Mouse (Mus musculus) erythroblast, adult 5-6 weeks (primary cell): Measurements from ENCODE around the gene Cfc1. TPM values are rescaled to one million over a fixed set of nuclear protein-coding genes. Genes with fewer than 3 reads are reported as not detected.
A peak's percentile ranks its signal among the peaks of the same experiment; 100 is the strongest.
"Not testable (repeated sequence)": the region's sequence is repeated elsewhere in the genome, so short reads cannot be mapped to it uniquely, and the experiment has no call there.

ENCODE experiments used
- ATAC-seq: replicated peaks from 2 replicates; pipeline ENCODE4 v1.8.0; 2016; ENCODE audit warnings: moderate number of reproducible peaks, mild to moderate bottlenecking, moderate TSS enrichment, inconsistent platforms; ENCODE audit not compliant: poor library complexity, low FRiP score, severe bottlenecking
- total RNA-seq, 2 experiments: library from RNA; stranded (forward) in 1 of 2; stranded (reverse) in 1 of 2; fragments of 150-400 nt in 1 of 2; fragments of 200-764, 138-1000 nt in 1 of 2; gene quantifications; 2 replicates each; pipeline versions ENCODE4 v1.2.3 to v1.2.4; 2015 to 2017; ENCODE audit warnings: low replicate concordance in 2 of 2

Cfc1 gene
- total RNA-seq (2015; ENCODE audit: low replicate concordance), result not detected in 2 replicates
- not detected in 2 replicates for total RNA-seq (2017; ENCODE audit: low replicate concordance)

DNA sequence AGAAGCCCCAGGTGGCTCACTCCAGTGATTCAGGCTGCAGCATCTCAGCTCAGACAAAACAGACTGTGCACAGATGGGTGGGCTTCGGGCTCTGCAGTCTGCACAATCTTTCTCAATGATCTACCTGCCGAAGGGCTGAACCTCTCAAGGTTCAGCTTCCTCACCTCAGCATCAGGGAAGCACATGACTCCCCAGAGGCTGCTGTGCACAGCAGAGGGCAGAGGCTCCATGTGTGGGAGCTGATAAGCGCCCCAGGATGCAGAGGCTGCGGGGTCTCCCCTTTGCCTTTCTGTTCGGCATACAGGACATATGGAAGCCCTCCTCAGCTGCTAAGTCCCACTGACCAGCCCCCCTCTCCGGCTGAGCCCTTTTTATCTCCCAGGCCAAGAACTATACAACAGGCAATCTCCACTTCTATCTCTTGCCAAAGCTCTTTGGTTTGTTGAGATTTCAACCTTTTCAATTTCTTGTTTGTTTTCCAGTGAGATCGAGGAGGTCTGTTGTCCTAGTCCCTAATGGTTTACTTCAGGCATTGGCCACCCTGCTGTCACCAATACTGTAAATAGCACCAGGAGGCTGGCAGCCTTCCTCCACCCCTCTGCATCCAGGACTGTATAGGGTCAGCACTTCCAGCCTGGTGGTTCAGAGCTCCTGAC, at the start of gene Cfc1:
Gene Cfc1 (plus strand): TSS at position 606 of the 656 bp plus-strand sequence.
- ATAC-seq, result not testable (repeated sequence)

DNA sequence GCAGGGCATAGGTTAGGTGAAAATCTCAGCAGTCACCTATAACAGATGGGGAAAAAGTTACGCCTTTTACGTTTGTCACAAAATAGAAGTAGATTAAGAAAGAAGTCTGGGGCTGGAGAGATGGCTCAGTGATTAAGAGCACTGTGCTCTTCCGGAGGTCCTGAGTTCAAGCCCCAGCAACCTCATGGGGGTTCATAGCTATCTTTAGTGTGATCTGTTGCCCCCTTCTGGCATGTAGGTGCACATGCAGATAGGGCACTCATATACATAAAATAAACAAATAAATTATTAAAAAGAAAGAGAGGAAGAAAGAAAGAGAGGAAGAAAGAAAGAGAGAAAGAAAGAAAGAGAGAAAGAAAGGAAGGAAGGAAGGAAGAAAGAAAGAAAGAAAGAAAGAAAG, 48.1 kb upstream of the Cfc1 start:
- no peak for ATAC-seq

DNA sequence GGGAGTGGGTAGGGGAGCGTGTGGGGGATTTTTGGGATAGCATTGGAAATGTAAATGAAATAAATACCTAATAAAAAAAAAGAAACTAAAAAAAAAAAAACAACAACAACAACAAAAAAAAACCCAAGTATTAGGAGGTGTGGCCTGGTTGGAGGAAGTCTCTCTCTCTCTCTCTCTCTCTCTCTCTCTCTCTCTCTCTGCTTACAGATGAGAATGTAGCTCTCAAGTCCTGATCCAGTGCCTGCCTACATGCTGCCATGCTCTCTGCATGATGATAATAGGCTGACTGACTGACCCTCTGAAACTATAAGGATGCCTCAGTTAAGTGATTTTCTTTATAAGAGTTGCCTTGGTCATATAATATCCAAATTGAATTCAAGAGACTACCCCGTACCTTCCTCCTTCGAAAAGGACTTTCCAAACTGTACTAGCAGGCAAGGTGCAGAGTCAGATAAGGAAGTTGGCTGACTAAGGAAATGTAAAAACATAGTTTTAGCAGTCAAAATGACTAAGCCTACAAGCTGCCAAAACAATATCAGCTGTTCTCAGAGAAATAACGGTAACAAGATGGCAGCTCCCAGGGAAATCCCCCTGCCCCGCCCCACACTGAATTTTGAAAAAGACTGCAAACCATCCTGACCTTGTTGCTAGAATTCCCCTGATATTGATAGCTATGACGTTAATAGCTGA, 45.5 kb upstream of the Cfc1 start:
- ATAC-seq, result peak; percentile 68

DNA sequence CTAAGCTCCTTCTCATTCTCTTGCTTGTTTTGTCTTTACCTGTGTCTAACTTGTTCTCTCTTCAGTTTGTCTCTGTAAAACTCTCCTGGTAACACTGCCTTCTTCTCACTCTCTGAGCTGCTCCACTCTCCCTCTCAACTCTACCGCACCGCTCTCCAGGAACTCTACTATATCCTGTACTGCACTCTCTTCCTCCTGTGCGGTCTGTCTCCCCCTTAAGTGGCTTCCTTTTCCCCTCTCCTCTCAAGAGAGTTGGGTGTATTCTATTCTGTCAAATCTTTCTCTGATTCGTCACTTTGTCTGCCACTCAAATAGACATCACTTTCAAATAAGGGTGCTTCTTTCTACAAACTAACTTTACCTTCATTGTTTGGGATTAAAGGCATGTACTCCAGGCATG, 44.0 kb upstream of the Cfc1 start:
- ATAC-seq, result no peak

DNA sequence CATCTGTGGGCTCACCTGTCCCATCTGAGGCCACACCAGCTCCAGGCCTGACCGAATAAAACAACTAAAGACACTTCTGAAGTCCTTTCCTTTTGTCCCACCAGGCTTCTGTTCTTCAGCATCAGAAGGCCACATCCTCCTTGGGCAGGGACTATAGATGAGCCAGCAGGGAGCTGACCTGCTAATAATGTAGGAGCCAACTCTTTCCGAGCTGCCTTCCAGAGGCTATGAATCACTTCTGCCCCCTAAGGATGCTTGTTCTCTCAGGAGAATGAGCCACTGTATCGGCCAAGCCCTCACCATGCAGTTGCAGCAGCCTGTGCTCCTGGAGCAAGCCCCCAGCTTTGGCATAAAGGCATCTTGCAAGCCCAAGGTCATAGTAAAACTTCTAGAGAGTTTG, 32.5 kb upstream of the Cfc1 start:
- ATAC-seq, result no peak

DNA sequence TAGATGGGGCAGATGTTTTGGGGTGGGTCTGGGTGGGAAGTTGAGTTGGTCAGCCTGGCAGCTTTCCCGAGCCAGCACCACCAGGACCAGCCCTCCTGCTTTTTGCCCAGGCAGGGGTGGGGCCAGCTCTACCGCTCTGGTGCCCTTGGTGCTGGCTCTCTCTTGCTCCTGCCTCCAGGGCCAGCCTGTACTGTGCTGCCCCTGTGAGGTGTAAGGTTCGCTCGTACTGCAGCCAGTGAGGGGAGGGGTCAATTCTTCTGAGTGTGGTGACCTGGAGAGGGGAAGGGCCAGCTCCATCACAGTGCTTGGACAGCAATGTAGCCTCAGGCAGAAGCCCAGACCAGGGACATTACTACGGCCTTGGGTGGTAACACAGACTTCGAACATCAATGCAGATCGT, 30.1 kb upstream of the Cfc1 start:
- no peak for ATAC-seq

DNA sequence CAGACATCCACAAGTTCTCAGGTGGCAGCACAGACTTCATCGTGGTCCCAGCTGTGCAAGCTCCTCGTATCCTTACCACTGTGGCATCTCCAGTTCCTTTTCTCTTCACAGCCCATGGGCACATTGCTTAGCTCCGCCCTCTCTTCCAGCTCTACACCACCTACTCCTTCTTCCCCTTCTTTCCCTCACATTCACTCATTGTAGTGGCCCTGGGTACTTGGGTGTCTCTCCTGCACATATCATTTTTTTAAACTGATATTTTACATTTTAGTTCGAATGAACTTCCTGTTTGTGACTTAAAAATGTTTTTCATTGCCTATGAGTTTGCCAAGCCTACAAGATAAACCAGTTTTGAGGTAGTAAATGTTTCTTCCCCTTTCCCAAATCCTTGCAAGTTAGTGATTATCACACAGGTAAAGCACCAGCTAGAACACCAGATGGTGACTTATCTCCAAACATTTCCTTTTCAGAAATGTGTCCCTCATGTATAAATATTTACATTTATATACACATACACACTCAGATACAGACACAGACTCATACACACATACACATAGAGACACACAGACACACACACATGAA, 29.4 kb upstream of the Cfc1 start:
- no peak for ATAC-seq

DNA sequence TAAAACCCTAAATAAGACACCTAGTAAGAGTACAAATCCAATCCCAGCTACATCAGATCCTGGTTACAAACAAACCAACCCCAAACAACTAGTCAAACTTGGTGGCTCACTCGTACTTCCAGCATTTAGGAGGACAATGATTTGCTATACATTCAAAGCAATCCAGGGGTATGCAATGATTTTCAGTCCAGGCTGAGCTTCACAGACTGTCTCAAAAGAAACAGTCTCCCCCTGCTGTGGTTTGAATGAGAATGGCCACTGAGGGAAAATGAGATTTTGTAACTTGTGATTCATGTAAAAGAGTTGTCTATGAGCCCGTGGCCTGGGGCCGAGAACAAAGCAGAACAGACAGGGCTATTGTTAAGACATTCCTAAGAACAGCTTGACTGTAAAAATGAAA, 27.5 kb upstream of the Cfc1 start:
- ATAC-seq, result no peak

DNA sequence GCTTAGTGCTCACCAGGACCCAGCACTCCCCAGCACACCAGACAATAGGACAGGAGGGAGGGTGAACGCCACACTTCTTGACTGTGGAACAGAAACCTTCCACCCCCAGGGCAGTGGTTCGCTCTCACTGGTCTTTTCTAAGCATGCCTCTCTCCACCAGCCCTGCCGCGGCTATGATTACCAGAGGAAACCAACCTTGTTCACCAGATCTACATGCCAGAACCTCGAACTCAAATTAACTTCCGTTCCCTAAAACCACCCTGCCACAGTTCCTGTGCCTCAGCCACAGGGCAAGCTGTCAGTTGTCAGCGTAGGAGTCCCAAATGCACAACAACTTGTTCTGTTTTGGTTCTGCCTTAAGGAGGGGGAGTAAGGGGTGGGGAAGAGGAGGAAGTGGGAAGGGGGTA, 24.9 kb upstream of the Cfc1 start:
- no peak for ATAC-seq

DNA sequence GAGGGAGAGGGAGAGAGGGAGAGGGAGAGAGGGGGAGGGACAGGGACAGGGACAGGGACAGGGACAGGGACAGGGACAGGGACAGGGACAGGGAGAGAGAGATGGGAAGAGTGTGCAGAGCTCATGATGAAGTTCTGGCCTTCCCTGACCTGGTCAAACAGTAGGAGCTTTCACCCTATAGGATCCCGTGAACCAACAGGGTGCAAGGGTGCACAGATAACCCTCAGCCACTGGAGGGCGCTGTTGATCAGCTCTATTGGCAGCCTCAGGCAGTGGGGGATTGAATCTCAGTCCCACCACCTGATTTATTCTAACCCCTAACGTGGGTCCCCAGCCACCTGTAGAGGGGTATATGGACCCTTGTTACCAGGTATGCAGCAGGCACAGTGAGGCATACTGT, 24.4 kb upstream of the Cfc1 start:
- ATAC-seq, result peak; percentile 82

DNA sequence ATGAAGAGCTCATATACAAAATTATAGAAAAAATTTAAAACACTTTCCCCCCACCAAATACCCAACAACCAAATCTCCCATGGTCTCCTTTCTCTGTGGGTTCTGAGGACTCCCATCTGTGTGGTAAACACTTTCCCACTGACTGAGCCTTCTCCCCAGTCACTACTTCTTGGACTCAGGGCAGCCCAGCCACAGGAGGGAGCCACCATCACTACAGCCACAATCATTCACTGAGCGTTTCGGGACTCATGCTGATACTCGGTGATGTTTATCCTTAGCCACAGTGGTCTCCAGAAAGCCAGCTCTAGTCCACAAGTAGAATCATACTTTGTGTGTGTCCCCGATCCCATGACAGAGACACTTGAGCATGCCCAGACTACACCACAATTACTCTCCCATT, 22.4 kb upstream of the Cfc1 start:
- no peak for ATAC-seq

DNA sequence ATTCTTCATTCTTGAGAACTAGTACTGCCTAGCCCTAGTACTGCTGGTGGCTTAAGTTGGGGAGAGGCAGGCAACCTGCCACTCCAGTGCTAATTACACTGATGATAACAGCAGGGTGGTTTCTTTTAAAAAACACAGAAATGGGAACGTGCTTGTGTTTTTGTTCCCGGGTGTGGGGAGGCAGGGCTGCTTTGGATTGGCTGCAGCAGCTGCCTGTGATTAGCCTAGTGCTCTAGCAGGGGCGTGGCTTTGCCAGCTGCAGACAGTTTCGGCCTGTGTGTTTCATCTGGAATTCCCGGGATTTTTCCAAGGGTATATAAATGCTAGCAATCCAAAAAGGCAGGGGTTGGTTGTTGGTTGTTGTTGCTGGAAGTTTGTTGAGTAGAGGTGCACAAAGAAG, 18.9 kb upstream of the Cfc1 start:
- ATAC-seq, result no peak

DNA sequence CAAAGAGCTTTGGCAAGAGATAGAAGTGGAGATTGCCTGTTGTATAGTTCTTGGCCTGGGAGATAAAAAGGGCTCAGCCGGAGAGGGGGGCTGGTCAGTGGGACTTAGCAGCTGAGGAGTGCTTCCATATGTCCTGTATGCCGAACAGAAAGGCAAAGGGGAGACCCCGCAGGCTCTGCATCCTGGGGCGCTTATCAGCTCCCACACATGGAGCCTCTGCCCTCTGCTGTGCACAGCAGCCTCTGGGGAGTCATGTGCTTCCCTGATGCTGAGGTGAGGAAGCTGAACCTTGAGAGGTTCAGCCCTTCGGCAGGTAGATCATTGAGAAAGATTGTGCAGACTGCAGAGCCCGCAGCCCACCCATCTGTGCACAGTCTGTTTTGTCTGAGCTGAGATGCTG, 18.2 kb upstream of the Cfc1 start:
- ATAC-seq, result not testable (repeated sequence)

DNA sequence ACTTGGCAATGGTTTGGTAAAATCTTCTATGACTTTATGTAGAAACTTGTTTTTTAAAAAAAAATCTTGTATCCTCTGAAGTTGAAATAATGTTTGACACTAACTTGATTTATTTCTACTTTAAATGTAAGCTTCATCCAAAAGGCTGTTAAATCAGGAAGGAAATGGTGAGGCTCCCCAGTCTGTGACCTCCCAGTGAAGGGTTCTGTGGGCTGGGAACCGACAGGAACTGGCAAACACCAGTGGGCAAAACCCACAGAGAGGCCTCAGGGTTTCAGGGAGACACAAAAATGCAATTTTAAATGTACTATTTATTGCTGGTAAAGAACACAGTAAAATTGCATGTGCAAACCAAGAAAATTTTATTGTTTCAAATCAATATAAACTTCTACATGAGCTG, 17.7 kb upstream of the Cfc1 start:
- not testable (repeated sequence) for ATAC-seq

DNA sequence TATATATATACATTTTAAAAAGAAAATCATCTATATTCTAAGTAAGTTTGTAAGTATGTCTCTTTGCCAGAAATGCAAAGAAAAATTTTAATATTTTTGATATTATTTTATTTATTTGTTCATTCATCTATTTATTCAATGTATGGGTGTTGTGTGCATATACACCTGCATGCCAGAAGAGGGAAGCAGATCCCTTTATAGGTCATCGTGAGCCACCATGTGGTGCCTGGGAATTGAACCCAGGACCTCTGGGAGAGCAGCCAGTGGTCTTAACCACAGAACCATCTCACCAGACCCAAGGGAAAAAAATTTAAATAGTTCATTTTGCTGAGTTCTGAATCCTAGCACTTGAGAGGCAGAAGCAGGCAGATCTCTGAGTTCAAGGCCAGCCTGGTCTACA, 17.2 kb upstream of the Cfc1 start:
- ATAC-seq, result no peak

DNA sequence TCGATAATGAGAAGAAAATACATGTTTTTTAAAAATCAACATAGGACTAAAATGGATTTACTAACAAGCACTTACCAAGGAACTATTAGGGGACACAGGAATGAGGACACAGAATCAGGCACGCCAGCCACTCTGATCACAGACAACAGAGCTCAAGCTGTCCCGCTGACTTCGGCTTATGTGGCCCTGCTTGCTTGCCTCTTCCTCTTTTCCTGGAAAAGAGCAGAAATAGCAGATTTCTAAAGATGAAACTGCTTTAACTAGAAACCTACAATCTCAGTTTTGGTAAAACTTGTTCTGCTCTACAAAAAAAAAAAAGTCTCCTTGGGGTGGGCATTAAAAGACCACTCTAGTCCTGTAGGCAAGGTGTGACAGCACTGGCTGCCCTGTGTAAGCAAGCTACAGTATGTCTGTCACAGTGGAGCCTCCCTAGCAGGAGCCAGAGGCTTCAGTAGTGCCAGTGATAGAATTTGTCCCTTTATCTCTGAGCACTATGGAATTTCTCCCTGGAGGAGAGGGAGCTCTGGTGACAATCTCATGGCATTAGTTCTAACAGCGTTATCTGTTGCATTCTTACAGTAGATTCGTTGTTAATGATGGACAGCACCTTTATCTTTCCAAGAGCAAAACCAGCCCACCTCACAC, 13.1 kb upstream of the Cfc1 start:
- ATAC-seq, result no peak

DNA sequence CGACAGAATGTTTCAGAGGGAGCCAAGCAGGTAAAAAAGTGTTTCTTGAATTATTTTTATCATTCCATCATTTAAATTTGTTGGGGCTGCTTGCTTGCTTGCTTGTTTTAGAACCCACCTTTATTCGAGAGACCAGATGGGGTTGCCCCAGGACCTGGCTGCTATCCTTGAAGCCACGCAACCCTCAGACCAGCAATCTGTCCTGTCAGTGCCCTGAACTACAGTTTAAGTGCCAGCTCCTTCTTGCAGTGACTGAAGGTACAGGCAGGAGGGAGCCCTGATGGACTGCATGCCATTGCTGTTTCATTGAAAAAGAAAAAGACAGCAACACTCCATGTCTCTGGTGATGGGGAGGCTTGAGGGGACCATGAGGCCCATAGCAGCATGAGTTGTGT, 12.6 kb upstream of the Cfc1 start:
- no peak for ATAC-seq

DNA sequence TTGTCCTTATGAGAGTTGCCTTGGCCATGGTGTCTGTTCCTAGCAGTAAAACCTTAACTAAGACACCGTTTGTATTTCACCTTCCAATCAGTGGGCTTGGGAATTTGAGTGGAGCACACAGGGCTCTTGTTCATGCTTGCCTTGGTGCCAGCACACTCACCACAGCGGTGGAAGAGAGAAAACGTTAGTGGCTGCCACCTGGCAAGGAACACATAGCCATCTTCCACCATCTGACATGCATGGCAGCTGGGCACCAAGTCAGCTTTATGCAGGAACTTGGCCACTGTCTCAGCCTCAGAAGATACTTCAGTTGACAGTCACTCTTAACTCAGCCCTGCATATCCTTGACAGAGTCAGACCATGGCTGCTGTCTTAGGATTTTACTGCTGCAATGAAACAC, 11.8 kb upstream of the Cfc1 start:
- ATAC-seq, result no peak

DNA sequence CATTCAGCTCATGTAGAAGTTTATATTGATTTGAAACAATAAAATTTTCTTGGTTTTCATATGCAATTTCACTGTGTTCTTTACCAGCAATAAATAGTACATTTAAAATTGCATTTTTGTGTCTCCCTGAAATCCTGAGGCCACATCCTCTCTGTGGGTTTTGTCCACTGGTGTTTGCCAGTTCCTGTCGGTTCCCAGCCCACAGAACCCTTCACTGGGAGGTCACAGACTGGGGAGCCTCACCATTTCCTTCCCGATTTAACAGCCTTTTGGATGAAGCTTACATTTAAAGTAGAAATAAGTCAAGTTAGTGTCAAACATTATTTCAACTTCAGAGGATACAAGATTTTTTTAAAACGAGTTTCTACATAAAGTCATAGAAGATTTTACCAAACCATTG, 874 bp upstream of the Cfc1 start:
- not testable (repeated sequence) for ATAC-seq

DNA sequence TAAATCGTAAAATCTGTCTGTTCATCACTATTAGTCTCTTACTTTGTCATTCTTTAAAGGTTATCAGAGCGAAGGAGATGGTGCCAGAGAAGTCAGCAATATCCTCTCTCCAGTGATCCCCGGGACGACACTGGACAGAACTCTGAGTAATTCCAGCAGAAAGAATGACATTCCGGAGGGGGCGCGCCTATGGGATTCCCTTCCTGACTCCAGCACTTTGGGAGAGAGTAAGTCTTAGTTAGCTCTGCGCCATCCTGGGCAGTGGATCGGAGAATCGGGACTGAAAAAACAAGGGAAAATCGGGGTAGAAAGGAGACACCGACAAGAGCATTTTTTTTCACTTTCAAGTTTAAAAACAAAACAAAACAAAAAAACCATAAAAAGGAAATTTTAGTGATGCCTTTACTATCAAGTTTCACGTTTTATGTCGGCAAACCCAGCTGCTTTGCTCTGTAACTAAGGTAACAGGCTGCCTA, 881 bp downstream of the Cfc1 start:
- no peak for ATAC-seq
